Mouse (Mus musculus): Measurements from ENCODE around the gene Fbxw7.
A peak's percentile ranks its signal among the peaks of the same experiment; 100 is the strongest.

The Fbxw7 gene

DNA sequence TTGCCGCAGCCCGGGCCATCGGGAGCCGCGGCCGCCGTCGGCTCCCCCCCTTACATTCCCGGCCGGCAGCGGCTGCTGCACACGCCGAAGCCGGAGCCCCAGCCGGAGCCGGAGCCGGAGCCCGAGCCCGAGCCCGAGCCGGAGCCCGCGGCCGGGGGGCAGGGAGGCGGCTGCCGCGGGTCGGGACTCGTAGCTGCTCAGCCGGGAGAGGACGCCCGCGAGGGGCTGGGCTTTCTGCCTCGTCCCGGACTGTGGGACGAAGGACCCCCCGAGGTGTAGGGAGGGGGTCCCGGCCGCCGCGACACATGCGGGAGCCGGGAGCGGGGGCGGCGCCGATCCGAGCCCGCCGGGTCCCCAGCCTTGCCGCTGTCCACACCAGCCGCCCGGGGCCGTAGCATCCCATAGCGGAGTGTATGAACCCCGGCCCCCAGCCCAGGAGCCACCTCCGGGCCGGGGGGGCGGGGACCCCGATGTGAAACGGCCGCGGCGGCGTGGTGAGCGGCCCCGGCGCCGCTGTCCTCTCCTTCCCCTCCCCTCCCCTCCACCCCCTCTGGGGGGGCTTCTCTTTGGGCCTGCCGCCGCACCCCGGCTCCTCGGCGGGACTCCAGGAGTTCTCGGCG, at the start of gene Fbxw7:
TSS of gene Fbxw7 (plus strand) at position 507 of the 620 bp plus-strand sequence.
- ATAC-seq (ENCODE audit: insufficient number of reproducible peaks, low FRiP score, low TSS enrichment) = peak; percentile 5

GRCm38 (mm10) chr3:84768940-84769339, 46.1 kb upstream of the Fbxw7 start:
- ATAC-seq (ENCODE audit: insufficient number of reproducible peaks, low FRiP score, low TSS enrichment) = no peak

GRCm38 (mm10) chr3:84769411-84769810, 45.7 kb upstream of the Fbxw7 start:
- ATAC-seq (ENCODE audit: insufficient number of reproducible peaks, low FRiP score, low TSS enrichment) = no peak

DNA sequence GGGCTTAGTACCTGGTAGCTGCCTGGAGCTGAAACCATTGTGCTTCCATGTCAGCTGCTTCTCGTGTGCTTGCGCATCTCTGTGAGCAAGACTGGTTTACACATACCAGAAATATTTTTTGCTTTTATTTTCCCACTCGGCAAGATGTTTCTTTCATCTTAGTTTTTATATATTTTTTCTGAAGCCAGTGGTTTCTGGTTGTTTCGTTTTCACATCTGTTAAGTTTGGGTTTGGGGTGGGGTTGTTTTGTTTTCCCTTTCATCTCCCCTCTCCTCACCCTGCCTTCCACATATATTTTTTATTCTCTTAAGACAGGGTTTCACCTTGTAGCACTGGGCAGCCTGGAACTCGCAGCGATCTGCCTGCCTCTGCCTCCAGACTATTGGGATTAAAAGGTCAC, 44.5 kb upstream of the Fbxw7 start:
- no peak for ATAC-seq (ENCODE audit: insufficient number of reproducible peaks, low FRiP score, low TSS enrichment)

DNA sequence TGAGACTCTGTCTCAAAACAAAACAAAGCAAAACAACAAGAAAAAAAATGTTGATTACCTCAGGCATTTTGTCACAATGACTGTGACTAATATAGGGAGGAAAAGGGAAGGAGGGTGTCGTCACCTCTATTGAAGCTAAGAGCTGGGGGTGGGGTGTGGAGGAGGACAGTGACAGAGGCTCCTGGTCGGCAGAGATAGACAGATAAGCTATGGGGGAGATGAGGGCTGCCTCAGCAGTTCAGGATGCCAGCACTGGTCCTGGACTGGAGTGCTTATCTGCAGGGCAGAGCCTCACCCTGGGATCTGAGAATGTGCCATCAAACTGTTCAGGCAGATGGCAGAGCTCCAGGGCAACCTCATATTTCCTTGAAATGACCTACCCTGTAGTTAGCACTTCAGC, 43.1 kb upstream of the Fbxw7 start:
- no peak for ATAC-seq (ENCODE audit: insufficient number of reproducible peaks, low FRiP score, low TSS enrichment)

DNA sequence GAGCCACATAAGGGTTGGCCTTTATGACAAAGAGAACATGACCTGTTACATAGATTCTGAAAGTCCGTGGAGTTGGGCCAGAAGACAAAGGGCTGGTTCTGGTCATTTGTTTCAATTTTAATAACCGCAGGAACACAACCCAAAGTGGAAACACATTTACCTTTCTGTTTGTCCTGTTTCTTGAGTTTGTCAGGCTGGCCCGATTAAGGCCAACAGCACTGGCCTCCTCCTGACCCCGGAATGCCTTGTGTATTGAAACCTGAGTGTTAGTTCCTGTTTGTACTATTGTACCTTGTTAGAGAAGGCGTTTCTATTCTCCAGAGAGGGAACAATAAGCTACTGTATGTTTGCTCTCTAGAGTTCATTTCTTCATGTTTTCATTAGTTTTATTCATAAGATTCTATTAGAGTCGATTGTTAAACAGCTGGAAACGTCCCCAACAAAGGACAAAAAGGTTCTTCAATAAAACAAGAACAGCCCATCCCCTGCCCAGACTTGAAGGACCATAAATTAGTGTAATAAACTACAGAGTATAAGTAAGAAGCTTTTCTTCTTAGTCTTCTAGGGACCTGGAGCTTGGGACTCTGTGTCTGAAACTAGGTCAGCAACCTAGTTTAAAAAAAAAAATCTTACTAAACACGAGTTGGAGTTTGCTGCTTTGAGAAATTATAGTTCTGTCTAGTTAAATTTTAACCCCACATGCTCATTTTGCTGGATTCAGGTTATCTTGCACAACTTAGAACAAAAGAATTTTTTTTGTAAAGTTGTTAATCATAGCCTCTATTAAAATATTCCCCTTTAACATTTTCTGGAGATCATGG, 40.6 kb upstream of the Fbxw7 start:
- ATAC-seq (ENCODE audit: insufficient number of reproducible peaks, low FRiP score, low TSS enrichment) = no peak

DNA sequence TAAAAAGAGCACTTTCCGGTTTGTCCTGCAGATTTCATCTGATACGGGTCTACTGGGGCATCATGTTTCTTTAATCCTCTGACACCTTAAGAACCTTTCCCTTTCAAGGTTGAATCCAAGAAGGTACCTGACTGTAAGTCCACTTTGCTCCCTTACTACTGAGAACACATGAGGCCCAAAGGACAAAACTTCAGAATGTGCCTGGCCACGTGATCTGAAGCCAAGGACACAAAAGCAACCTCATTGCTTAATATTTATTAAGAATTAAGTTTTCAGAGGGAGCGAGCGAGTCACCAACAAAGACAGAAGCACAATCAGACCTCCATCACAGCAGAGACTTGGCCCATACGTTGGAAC, 40.0 kb upstream of the Fbxw7 start:
- no peak for ATAC-seq (ENCODE audit: insufficient number of reproducible peaks, low FRiP score, low TSS enrichment)

DNA sequence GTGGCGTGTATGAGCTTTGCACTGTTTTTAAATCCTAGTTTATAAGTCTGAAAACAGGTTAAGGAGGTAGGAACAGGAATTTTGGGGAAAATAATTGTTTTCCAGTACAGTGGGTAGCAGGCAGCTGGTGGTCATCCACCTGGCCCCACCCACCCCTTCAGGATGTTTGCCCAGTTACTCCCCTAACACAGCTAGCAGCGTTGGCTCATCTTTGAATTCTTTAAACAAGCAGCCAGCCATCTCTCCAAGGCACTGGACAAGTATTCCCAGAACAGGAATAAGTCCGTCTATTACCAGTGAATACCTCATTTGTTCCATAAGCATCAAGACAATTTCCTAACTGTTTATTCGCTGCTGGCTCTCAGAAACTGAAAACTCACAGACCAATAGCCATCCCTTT, 39.5 kb upstream of the Fbxw7 start:
- no peak for ATAC-seq (ENCODE audit: insufficient number of reproducible peaks, low FRiP score, low TSS enrichment)

DNA sequence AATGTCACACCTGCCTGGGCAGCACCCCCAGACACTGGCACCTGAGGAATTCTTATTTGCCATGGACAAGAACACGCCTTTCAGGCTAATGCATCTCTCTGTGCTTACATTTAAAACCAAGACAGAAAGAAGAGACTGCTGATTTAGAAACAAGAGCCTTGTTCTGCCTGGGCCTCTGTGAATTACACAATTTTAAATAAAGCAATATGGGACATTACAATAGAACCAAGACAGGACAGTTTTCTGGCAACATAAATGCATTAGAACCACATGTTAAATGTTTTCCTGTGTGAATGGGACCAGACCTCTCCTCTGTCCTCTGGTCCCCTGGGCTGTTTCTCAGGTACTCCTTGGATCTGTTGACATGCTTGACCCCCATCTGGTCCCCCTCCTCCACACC, 39.0 kb upstream of the Fbxw7 start:
- no peak for ATAC-seq (ENCODE audit: insufficient number of reproducible peaks, low FRiP score, low TSS enrichment)

- ATAC-seq (ENCODE audit: insufficient number of reproducible peaks, low FRiP score, low TSS enrichment) = no peak
These were observed 27.2 kb upstream of the Fbxw7 start for GRCm38 (mm10) chr3:84787914-84788313.

DNA sequence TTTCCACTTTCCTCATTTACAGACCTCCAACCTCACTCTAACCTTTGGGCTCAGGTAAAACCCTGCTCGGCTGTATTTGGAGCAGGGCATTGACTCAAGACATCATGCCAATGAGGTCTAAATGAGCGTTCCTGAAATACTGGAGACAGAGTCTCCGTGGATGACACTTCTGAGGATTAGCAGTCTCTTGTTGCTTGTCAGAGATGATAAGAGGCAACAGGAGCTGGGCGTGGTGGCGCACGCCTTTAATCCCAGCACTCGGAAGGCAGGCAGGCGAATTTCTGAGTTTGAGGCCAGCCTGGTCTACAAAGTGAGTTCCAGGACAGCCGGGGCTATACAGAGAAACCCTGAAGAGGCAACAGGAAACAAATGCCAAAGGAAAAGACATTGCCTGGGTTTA, 11.0 kb upstream of the Fbxw7 start:
- no peak for ATAC-seq (ENCODE audit: insufficient number of reproducible peaks, low FRiP score, low TSS enrichment)

DNA sequence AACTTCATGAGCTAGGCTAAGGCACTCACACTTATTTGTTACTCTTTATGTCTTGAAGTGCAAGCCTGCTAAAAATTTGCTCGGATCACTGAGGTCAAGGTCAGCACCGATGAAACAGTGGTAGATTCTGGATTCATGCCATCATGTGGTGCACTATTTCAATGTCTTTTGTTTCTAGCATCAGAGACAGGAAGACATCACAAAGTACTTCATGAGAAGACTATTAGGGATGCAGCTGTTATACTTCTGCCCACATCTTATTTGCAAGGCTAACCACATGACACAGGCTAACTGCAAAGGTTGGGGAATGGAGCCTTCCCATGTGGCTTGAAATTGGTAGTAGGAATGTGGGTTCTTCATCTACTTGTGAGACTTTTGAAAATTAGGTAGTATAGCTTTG, 8.9 kb upstream of the Fbxw7 start:
- ATAC-seq (ENCODE audit: insufficient number of reproducible peaks, low FRiP score, low TSS enrichment) = no peak

DNA sequence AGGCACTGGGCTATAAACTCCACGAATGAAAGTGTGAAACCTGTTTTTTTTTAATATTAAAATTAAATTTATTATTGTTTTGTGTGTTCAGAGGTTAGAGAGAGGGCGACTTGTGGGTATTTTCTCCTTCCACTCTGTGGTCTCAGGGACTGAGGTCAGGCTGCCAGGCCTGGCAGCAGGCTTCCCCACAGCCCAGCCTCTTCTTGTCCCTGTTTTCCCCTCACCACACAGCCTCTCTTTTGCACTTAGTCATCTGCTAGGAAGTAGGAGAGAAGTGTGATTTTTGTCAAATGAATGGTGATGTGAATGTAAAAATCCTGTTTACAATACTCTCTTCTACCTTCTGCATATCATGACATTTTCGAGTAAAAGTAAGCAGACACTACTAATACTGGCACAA, 7.2 kb upstream of the Fbxw7 start:
- ATAC-seq (ENCODE audit: insufficient number of reproducible peaks, low FRiP score, low TSS enrichment) = no peak

DNA sequence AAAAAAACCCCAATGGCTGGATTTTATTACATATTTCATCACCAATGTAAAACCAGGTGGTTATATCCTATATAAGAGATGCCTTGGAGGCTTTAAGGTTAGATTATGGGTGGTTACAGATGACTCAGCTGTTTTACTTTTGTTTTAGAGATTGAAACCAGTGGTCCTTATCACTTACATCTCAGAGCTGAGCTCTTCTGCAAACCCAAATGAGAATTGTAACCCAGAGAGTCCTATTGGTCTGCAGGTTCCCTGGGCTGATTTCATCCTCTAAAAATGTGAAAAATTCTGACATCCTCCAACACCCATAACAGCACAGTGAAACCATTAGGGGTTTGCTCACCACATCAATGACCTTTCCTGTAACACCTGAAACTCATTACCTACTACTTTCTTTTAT, 6.2 kb upstream of the Fbxw7 start:
- ATAC-seq (ENCODE audit: insufficient number of reproducible peaks, low FRiP score, low TSS enrichment) = no peak

DNA sequence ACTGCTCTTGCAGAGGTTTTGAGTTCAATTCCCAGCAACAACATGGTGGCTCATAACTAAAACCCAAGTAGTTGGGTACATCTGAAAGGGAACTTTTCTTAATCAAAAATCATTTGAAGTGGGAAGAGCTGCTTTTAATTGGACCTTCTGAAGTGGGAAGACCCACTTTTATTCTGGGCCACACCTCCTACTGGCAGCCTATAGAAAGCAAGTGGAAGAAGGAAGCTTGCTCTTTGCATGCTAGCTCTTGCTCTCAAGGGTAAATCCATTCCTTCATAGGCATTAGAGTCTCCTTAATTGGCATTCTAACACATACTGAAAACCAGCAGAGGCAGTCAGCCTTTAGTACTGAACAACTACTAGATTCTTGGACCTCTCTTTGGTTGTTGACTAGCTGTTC, 4.3 kb upstream of the Fbxw7 start:
- ATAC-seq (ENCODE audit: insufficient number of reproducible peaks, low FRiP score, low TSS enrichment) = no peak

- ATAC-seq (ENCODE audit: insufficient number of reproducible peaks, low FRiP score, low TSS enrichment) = no peak
These were observed 1.5 kb upstream of the Fbxw7 start for GRCm38 (mm10) chr3:84813436-84814156.

GRCm38 (mm10) chr3:84814157-84814761, 809 bp upstream of the Fbxw7 start:
- peak; percentile 93 for ATAC-seq (ENCODE audit: insufficient number of reproducible peaks, low FRiP score, low TSS enrichment)

GRCm38 (mm10) chr3:84815461-84815860, 393 bp downstream of the Fbxw7 start:
- ATAC-seq (ENCODE audit: insufficient number of reproducible peaks, low FRiP score, low TSS enrichment) = no peak

- ATAC-seq (ENCODE audit: insufficient number of reproducible peaks, low FRiP score, low TSS enrichment) = no peak
These were observed 1.9 kb downstream of the Fbxw7 start for GRCm38 (mm10) chr3:84816951-84817350.

- no peak for ATAC-seq (ENCODE audit: insufficient number of reproducible peaks, low FRiP score, low TSS enrichment)
These were observed 5.7 kb downstream of the Fbxw7 start for GRCm38 (mm10) chr3:84820654-84821201.

GRCm38 (mm10) chr3:84825990-84826389, 10.9 kb downstream of the Fbxw7 start:
- no peak for ATAC-seq (ENCODE audit: insufficient number of reproducible peaks, low FRiP score, low TSS enrichment)
